Mouse (Mus musculus) liver, embryonic 14.5 days (tissue): ENCODE data around the gene Rwdd2a.

Experiments
- CTCF ChIP-seq: IDR thresholded peaks from 2 replicates; pipeline ENCODE4 v1.5.1; 2016; ENCODE audit warnings: antibody characterized with exemption, low read depth, control low read depth
- EP300 ChIP-seq: IDR thresholded peaks from 2 replicates; pipeline ENCODE4 v1.6.1; 2016; ENCODE audit warnings: antibody characterized with exemption, low read depth

DNA sequence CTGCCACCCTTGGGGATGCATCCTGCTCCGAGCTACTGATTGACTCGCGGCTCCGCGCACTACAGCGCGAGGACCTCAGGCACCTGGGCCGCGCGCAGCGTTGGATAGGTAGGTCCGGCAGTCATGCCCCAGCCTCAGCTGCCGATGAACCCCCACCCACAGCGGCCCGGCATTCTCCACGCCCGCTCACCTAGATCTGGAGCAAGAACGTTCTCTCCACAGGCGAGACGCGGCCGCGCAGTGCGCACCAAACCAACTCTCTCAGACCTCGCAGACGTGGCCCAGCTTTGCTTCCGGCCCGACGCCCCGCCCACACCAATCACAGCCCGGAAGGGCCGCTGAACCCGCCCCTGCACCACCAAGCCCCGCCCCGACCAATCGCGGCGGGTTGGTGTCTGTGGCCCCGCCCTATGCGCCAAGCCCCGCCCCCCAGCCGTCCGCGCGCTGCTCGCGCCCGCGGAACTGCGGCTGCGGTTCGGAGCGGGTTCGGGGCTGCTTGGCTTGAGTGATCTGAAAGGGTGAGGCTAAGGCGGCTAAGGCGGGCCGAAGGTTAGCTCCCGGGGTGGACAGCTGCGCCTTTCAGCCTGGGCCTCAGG, at the start of gene Rwdd2a, which contains the start of gene Pgm3:
- TF ChIP-seq EP300 (no peak), CTCF (no peak)
